21 mouse cellular contexts compared by ENCODE assay signal in genomic region chr11:3578050-3578725, GRCm38 (mm10).
"Had no signal": no experiment of that assay in that cellular context is flagged by ENCODE, and none has a peak within 500 bp of the region (broad histone marks: within the 10 kb centered on the region; RNA-seq: fewer than 3 reads in every experiment).

No protein-coding gene starts in this region.

- H3K27me3 ChIP-seq: heart, embryonic 12.5 days; hindbrain, embryonic 13.5 days; hindbrain, embryonic 15.5 days; intestine, embryonic 15.5 days; limb, embryonic 12.5 days had no signal

- H3K4me2 ChIP-seq: heart, embryonic 12.5 days; hindbrain, embryonic 13.5 days; hindbrain, embryonic 15.5 days; intestine, embryonic 15.5 days; limb, embryonic 12.5 days; liver, embryonic 11.5 days had no signal

- H3K27ac ChIP-seq: heart, embryonic 10.5 days; hindbrain, embryonic 13.5 days; hindbrain, embryonic 15.5 days; intestine, embryonic 15.5 days; layer of hippocampus, adult 2 months; left cerebral cortex, adult 2 months; limb, embryonic 10.5 days; limb, embryonic 12.5 days had no signal

- DNase-seq: forebrain, postnatal 0 days; gastrocnemius, postnatal 14 days; gastrocnemius, postnatal 36 days; heart, adult 18-20 months; heart, postnatal 10 days; kidney, adult 18-20 months; kidney, adult 9 months; kidney, postnatal 10 days; kidney, postnatal 4 days had no signal

- H3K9ac ChIP-seq: forebrain, postnatal 0 days; heart, embryonic 12.5 days; hindbrain, embryonic 13.5 days; hindbrain, embryonic 15.5 days; intestine, embryonic 15.5 days; limb, embryonic 12.5 days had no signal

- H3K4me3 ChIP-seq: heart, embryonic 10.5 days; heart, embryonic 12.5 days; hindbrain, embryonic 13.5 days; hindbrain, embryonic 15.5 days; intestine, embryonic 15.5 days; layer of hippocampus, adult 2 months; left cerebral cortex, adult 2 months; limb, embryonic 10.5 days; limb, embryonic 12.5 days had no signal

- H3K9me3 ChIP-seq: heart, embryonic 10.5 days; heart, embryonic 12.5 days; hindbrain, embryonic 13.5 days; hindbrain, embryonic 15.5 days; intestine, embryonic 15.5 days; limb, embryonic 10.5 days; limb, embryonic 12.5 days had no signal

- H3K36me3 ChIP-seq: heart, embryonic 10.5 days; heart, embryonic 12.5 days; hindbrain, embryonic 13.5 days; hindbrain, embryonic 15.5 days; intestine, embryonic 15.5 days; limb, embryonic 10.5 days; limb, embryonic 12.5 days had no signal

- ATAC-seq: forebrain, postnatal 0 days; inflammation-experienced regulatory T-cells, adult 6 months; intestine, embryonic 15.5 days; intestine, postnatal 0 days had no signal
